Mouse (Mus musculus): ENCODE results near the gene Gm17662. TPM values are rescaled to one million over a fixed set of nuclear protein-coding genes. Genes with fewer than 3 reads are reported as not detected.

Gm17662 gene
- polyA plus RNA-seq, 1 experiment from 2014 or later, result not detected

GRCm38 (mm10) chr4:104864397-104864796 lies 7.3 kb downstream of the Gm17662 start:
- Histone ChIP-seq H3K4me2 (ENCODE audit: low read depth, low read length) (no peak overlapping the region), H3K27ac (replicated peaks; ENCODE audit: low read depth, low read length) (no peak overlapping the region), H3K36me3 (ENCODE audit: control insufficient read depth, insufficient read depth, low read length) (no peaks in the 10 kb centered on the region), H3K27me3 (replicated peaks; ENCODE audit: control insufficient read depth, insufficient read depth, low read length) (no peaks in the 10 kb centered on the region; the same call in 1 of the 2 replicates), H3K4me1 (ENCODE audit: control insufficient read depth, insufficient read depth, low read length) (no peaks in the 10 kb centered on the region), H3K4me3 (ENCODE audit: low read depth, low read length) (no peak overlapping the region), H3K9ac (ENCODE audit: low read depth, low read length) (no peak overlapping the region), H3K9me3 (ENCODE audit: control insufficient read depth, low read length) (no peaks in the 10 kb centered on the region)
- no peak for ATAC-seq (ENCODE audit: low read depth)
- WGBS, result 50% methylated on average over 1 of the region's 1 CpGs
- no peak for DNase-seq (ENCODE audit: low spot score)

- ATAC-seq (ENCODE audit: low read depth) (no peak), DNase-seq (ENCODE audit: low spot score) (no peak)
- no peaks in the 10 kb centered on the region for H3K4me1 ChIP-seq (ENCODE audit: control insufficient read depth, insufficient read depth, low read length)
- no peaks in the 10 kb centered on the region for H3K27me3 ChIP-seq (replicated peaks; ENCODE audit: control insufficient read depth, insufficient read depth, low read length)
- H3K9ac ChIP-seq (ENCODE audit: low read depth, low read length), result no peak overlapping the region
- no peaks in the 10 kb centered on the region for H3K36me3 ChIP-seq (ENCODE audit: control insufficient read depth, insufficient read depth, low read length)
- no peak overlapping the region for H3K4me2 ChIP-seq (ENCODE audit: low read depth, low read length)
- H3K9me3 ChIP-seq (ENCODE audit: control insufficient read depth, low read length), result no peaks in the 10 kb centered on the region
- H3K27ac ChIP-seq (replicated peaks; ENCODE audit: low read depth, low read length), result no peak overlapping the region
- no peak overlapping the region for H3K4me3 ChIP-seq (ENCODE audit: low read depth, low read length)
Measured at GRCm38 (mm10) chr4:104869581-104869980, 12.5 kb downstream of the Gm17662 start.

- Histone ChIP-seq H3K9ac (ENCODE audit: low read depth, low read length) (no peak overlapping the region), H3K36me3 (ENCODE audit: control insufficient read depth, insufficient read depth, low read length) (no peaks in the 10 kb centered on the region), H3K4me2 (ENCODE audit: low read depth, low read length) (no peak overlapping the region), H3K9me3 (ENCODE audit: control insufficient read depth, low read length) (no peaks in the 10 kb centered on the region), H3K4me1 (ENCODE audit: control insufficient read depth, insufficient read depth, low read length) (no peaks in the 10 kb centered on the region), H3K27me3 (replicated peaks; ENCODE audit: control insufficient read depth, insufficient read depth, low read length) (no peaks in the 10 kb centered on the region), H3K27ac (replicated peaks; ENCODE audit: low read depth, low read length) (no peak overlapping the region), H3K4me3 (ENCODE audit: low read depth, low read length) (no peak overlapping the region)
- ATAC-seq (ENCODE audit: low read depth), result no peak
- WGBS, result 86% methylated on average over 5 of the region's 5 CpGs
- DNase-seq (ENCODE audit: low spot score), result no peak
Measured at GRCm38 (mm10) chr4:104870196-104870595, 13.1 kb downstream of the Gm17662 start.

GRCm38 (mm10) chr4:104875832-104876231 lies 18.7 kb downstream of the Gm17662 start:
- DNase-seq (ENCODE audit: low spot score), result no peak
- Histone ChIP-seq H3K27ac (replicated peaks; ENCODE audit: low read depth, low read length) (no peak overlapping the region), H3K27me3 (replicated peaks; ENCODE audit: control insufficient read depth, insufficient read depth, low read length) (no peaks in the 10 kb centered on the region), H3K4me3 (ENCODE audit: low read depth, low read length) (no peak overlapping the region), H3K36me3 (ENCODE audit: control insufficient read depth, insufficient read depth, low read length) (no peaks in the 10 kb centered on the region), H3K4me2 (ENCODE audit: low read depth, low read length) (no peak overlapping the region), H3K9me3 (ENCODE audit: control insufficient read depth, low read length) (no peaks in the 10 kb centered on the region), H3K4me1 (ENCODE audit: control insufficient read depth, insufficient read depth, low read length) (no peaks in the 10 kb centered on the region), H3K9ac (ENCODE audit: low read depth, low read length) (no peak overlapping the region)
- 57% methylated on average over 4 of the region's 4 CpGs for WGBS
- ATAC-seq (ENCODE audit: low read depth), result no peak

- Histone ChIP-seq H3K27ac (replicated peaks; ENCODE audit: low read depth, low read length) (no peak within 1 kb of the TSS), H3K9me3 (ENCODE audit: control insufficient read depth, low read length) (no peaks in the 10 kb centered on the region), H3K4me2 (ENCODE audit: low read depth, low read length) (no peak within 1 kb of the TSS), H3K27me3 (replicated peaks; ENCODE audit: control insufficient read depth, insufficient read depth, low read length) (no peaks in the 10 kb centered on the region), H3K4me3 (ENCODE audit: low read depth, low read length) (no peak within 1 kb of the TSS), H3K4me1 (ENCODE audit: control insufficient read depth, insufficient read depth, low read length) (no peaks in the 10 kb centered on the region), H3K36me3 (ENCODE audit: control insufficient read depth, insufficient read depth, low read length) (no peaks in the 10 kb centered on the region), H3K9ac (ENCODE audit: low read depth, low read length) (no peak within 1 kb of the TSS)
- 74% methylated on average over 3 of the region's 3 CpGs for WGBS
- ATAC-seq (ENCODE audit: low read depth), result no peak
- no peak for DNase-seq (ENCODE audit: low spot score)
Measured at GRCm38 (mm10) chr4:104876323-104876722, 19.2 kb downstream of the Gm17662 start, which contains the start of gene C8a. TSS of gene C8a (minus strand) at chr4:104876398.

- H3K36me3 ChIP-seq (ENCODE audit: control insufficient read depth, insufficient read depth, low read length), result no peaks in the 10 kb centered on the region
- no peak overlapping the region for H3K9ac ChIP-seq (ENCODE audit: low read depth, low read length)
- no peak overlapping the region for H3K4me3 ChIP-seq (ENCODE audit: low read depth, low read length)
- no peak overlapping the region for H3K27ac ChIP-seq (replicated peaks; ENCODE audit: low read depth, low read length)
- ATAC-seq (ENCODE audit: low read depth), result no peak
- no peak overlapping the region for H3K4me2 ChIP-seq (ENCODE audit: low read depth, low read length)
- H3K27me3 ChIP-seq (replicated peaks; ENCODE audit: control insufficient read depth, insufficient read depth, low read length), result no peaks in the 10 kb centered on the region
- no peak for DNase-seq (ENCODE audit: low spot score)
- WGBS, result 62% methylated on average over 9 of the region's 9 CpGs
- no peaks in the 10 kb centered on the region for H3K9me3 ChIP-seq (ENCODE audit: control insufficient read depth, low read length)
- peaks cover 6% of the 10 kb centered on the region; the same call in 1 of the 2 replicates for H3K4me1 ChIP-seq (ENCODE audit: control insufficient read depth, insufficient read depth, low read length)
Measured at GRCm38 (mm10) chr4:104887486-104887885, 30.4 kb downstream of the Gm17662 start.

- peak; percentile 37; the same call in 1 of the 2 replicates for ATAC-seq (ENCODE audit: low read depth)
- H3K9ac ChIP-seq (ENCODE audit: low read depth, low read length), result no peak overlapping the region
- no peak overlapping the region for H3K4me3 ChIP-seq (ENCODE audit: low read depth, low read length)
- no peak overlapping the region for H3K27ac ChIP-seq (replicated peaks; ENCODE audit: low read depth, low read length)
- no peak overlapping the region for H3K4me2 ChIP-seq (ENCODE audit: low read depth, low read length)
- H3K36me3 ChIP-seq (ENCODE audit: control insufficient read depth, insufficient read depth, low read length), result no peaks in the 10 kb centered on the region
- 76% methylated on average over 9 of the region's 9 CpGs for WGBS
- no peaks in the 10 kb centered on the region for H3K9me3 ChIP-seq (ENCODE audit: control insufficient read depth, low read length)
- peaks cover 6% of the 10 kb centered on the region; the same call in 1 of the 2 replicates for H3K4me1 ChIP-seq (ENCODE audit: control insufficient read depth, insufficient read depth, low read length)
- DNase-seq (ENCODE audit: low spot score), result peak; percentile 27
- H3K27me3 ChIP-seq (replicated peaks; ENCODE audit: control insufficient read depth, insufficient read depth, low read length), result no peaks in the 10 kb centered on the region
Measured at GRCm38 (mm10) chr4:104888499-104889262, 31.6 kb downstream of the Gm17662 start.

- Histone ChIP-seq H3K36me3 (ENCODE audit: control insufficient read depth, insufficient read depth, low read length) (no peaks in the 10 kb centered on the region), H3K27me3 (replicated peaks; ENCODE audit: control insufficient read depth, insufficient read depth, low read length) (no peaks in the 10 kb centered on the region), H3K4me2 (ENCODE audit: low read depth, low read length) (no peak overlapping the region), H3K9me3 (ENCODE audit: control insufficient read depth, low read length) (no peaks in the 10 kb centered on the region), H3K4me1 (ENCODE audit: control insufficient read depth, insufficient read depth, low read length) (peaks cover 6% of the 10 kb centered on the region; the same call in 1 of the 2 replicates), H3K27ac (replicated peaks; ENCODE audit: low read depth, low read length) (no peak overlapping the region), H3K4me3 (ENCODE audit: low read depth, low read length) (no peak overlapping the region), H3K9ac (ENCODE audit: low read depth, low read length) (no peak overlapping the region)
- ATAC-seq (ENCODE audit: low read depth) (no peak), DNase-seq (ENCODE audit: low spot score) (no peak)
- 86% methylated on average over 7 of the region's 7 CpGs for WGBS
Measured at GRCm38 (mm10) chr4:104891708-104892107, 34.6 kb downstream of the Gm17662 start.

GRCm38 (mm10) chr4:104893588-104893987 lies 36.5 kb downstream of the Gm17662 start:
- Histone ChIP-seq H3K27ac (replicated peaks; ENCODE audit: low read depth, low read length) (no peak overlapping the region), H3K4me3 (ENCODE audit: low read depth, low read length) (no peak overlapping the region), H3K27me3 (replicated peaks; ENCODE audit: control insufficient read depth, insufficient read depth, low read length) (no peaks in the 10 kb centered on the region), H3K36me3 (ENCODE audit: control insufficient read depth, insufficient read depth, low read length) (no peaks in the 10 kb centered on the region), H3K4me1 (ENCODE audit: control insufficient read depth, insufficient read depth, low read length) (peaks cover 6% of the 10 kb centered on the region; the same call in 1 of the 2 replicates), H3K4me2 (ENCODE audit: low read depth, low read length) (no peak overlapping the region), H3K9ac (ENCODE audit: low read depth, low read length) (no peak overlapping the region), H3K9me3 (ENCODE audit: control insufficient read depth, low read length) (no peaks in the 10 kb centered on the region)
- DNase-seq (ENCODE audit: low spot score), result no peak
- no peak for ATAC-seq (ENCODE audit: low read depth)
- WGBS, result 66% methylated on average over 5 of the region's 5 CpGs
